Mouse (Mus musculus) spleen, postnatal 36 days (tissue): ENCODE data around the gene Plg.

Experiments used
- DNase-seq, 2 experiments: peaks; one replicate each; pipeline ENCODE4 v3.0.0; 2022; ENCODE audit warnings: low spot score in 2 of 2, mixed read lengths in 1 of 2

The Plg gene

GRCm38 (mm10) chr17:12452862-12453531 is 74.6 kb downstream of the Plg start:
- DNase-seq = no peak

DNA sequence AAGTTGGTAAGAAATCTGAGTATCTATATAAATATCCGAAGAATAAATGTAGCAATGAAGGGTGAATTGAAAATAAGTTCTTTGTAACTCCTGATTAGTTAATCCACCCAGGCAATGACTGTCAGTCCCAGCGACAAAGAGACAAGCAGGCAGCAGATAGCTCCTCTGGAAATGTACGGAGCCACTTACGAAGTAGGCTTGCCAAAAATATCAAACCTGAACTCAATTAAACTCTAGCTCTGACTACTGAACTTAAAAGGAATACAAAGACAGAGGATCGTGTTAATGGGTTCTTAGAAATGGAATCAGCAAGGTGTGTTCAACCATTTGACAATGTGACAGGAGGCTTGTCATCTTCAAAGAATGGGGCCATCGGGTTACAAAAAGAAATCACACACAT is 75.3 kb downstream of the Plg start:
- DNase-seq = no peak

- no peak for DNase-seq
Measured at GRCm38 (mm10) chr17:12455143-12455790, 76.9 kb downstream of the Plg start.

- no peak for DNase-seq
Measured at GRCm38 (mm10) chr17:12461168-12461567, 82.8 kb downstream of the Plg start.

DNA sequence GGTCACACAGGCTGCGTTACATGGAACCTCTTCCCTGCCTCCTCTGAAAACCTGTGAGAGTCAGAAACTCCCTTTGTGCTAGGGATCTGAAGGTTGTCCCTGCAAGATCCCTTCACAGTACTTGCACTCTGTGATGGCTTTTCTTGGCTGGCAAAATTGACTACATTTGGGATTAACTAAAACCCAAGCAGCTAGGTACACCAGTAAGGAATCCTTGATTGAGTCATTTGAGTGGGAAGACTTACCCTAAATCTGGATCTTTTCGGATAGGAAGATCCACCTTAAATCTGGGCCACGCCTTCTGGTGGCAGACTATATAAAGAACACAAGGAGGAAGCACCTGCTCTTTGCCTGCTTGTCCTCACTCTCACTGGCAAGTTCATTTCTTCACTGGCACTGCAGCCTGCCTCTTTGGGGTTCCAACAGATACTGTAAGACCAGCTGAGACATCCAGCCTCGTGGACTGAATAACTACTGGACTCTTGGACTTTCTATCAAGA is 88.1 kb downstream of the Plg start:
- no peak for DNase-seq

DNA sequence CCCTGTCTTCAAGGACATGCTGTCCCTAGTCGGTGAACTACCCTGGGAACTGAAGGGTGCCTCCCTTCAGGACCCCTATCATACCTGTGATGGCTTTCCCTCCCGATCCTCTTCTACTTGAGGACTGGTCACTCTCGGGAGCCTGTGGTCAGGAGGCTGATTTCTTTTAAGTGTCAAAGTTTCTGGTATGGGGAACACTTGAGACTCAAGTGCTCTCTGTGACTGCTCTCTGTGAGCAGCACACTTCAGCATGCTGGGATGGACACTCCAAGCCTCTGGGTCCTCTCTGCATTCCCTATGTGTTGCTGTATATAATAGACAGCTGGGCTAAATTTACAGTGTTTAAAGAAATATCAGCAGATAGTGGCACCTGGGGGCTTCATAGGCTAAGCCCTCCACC is 89.2 kb downstream of the Plg start:
- no peak for DNase-seq

DNA sequence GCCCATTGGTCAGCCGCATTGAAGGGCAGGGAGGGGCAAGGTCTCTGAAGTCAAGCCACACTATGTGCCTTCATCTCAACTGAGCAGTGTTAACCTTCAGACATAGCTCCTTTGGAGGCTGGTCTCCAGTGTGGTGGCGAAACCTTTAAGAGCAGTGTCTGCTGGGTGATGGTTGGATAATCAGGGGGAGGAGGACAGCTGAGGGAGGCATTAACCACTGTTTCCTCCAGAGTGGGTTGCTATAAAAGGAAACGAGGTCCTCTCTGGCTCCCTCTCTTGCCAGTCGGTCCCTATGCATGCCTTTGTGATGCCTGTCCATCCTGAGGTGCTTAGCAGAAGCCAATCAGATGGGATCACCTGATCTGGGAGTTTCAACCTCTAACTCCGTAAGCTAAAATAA is 90.3 kb downstream of the Plg start:
- no peak for DNase-seq
